12 mouse cellular contexts compared by ENCODE assay signal in genomic region chr8:122718711-122719499, GRCm38 (mm10). TPM values are rescaled to one million over a fixed set of nuclear protein-coding genes. Genes with fewer than 3 reads are reported as not detected.
A peak's percentile ranks its signal among the peaks of the same experiment; 100 is the strongest.
DNase-seq lines count a peak whose midpoint lies in the region; ATAC-seq and TF ChIP-seq lines count a peak whose summit lies in the region.
"Had no signal": no experiment of that assay in that cellular context is flagged by ENCODE, and none has a peak within 500 bp of the region (broad histone marks: within the 10 kb centered on the region; RNA-seq: fewer than 3 reads in every experiment).

No protein-coding gene starts in this region.

- H3K36me3 ChIP-seq in intestine, postnatal 0 days (ENCODE audit: control insufficient read depth, insufficient read depth): no peaks in the 10 kb centered on the region
- no peaks in the 10 kb centered on the region for H3K36me3 ChIP-seq in intestine, embryonic 15.5 days
- no peaks in the 10 kb centered on the region for H3K36me3 ChIP-seq in midbrain, embryonic 12.5 days
- H3K36me3 ChIP-seq in midbrain, postnatal 0 days (ENCODE audit: insufficient read depth, low read length): no peaks in the 10 kb centered on the region
- no peaks in the 10 kb centered on the region for H3K36me3 ChIP-seq in liver, embryonic 12.5 days
- H3K36me3 ChIP-seq in small intestine, adult 2 months (ENCODE audit: control insufficient read depth, insufficient read depth, low read length): no peaks in the 10 kb centered on the region
- H3K36me3 ChIP-seq: embryonic facial prominence, embryonic 13.5 days; limb, embryonic 13.5 days had no signal

- TF ChIP-seq POLR2A in small intestine, adult 2 months (IDR thresholded peaks at IDR 0.05; ENCODE audit: low read depth, low read length): no peak

- no peak overlapping the region for H3K4me3 ChIP-seq in intestine, postnatal 0 days (ENCODE audit: low read depth, low read length)
- no peak overlapping the region for H3K4me3 ChIP-seq in intestine, embryonic 15.5 days (replicated peaks)
- H3K4me3 ChIP-seq in midbrain, embryonic 12.5 days: no peak overlapping the region
- no peak overlapping the region for H3K4me3 ChIP-seq in midbrain, postnatal 0 days (ENCODE audit: low read depth, low read length)
- H3K4me3 ChIP-seq in liver, embryonic 12.5 days: peak overlapping the region; percentile 25
- peak overlapping the region; percentile 11; the same call in 1 of the 2 replicates for H3K4me3 ChIP-seq in small intestine, adult 2 months (ENCODE audit: low read depth, low read length)
- H3K4me3 ChIP-seq: embryonic facial prominence, embryonic 13.5 days; forebrain, embryonic 13.5 days; limb, embryonic 13.5 days had no signal

- H3K9ac ChIP-seq in intestine, postnatal 0 days (ENCODE audit: low read depth, low read length): no peak overlapping the region
- H3K9ac ChIP-seq in intestine, embryonic 15.5 days: no peak overlapping the region
- H3K9ac ChIP-seq in midbrain, embryonic 12.5 days (replicated peaks): no peak overlapping the region
- H3K9ac ChIP-seq in midbrain, postnatal 0 days (replicated peaks; ENCODE audit: low read length, poor library complexity, severe bottlenecking): no peak overlapping the region
- peak overlapping the region; percentile 59 for H3K9ac ChIP-seq in liver, embryonic 12.5 days
- H3K9ac ChIP-seq: embryonic facial prominence, embryonic 13.5 days; forebrain, embryonic 13.5 days; limb, embryonic 13.5 days had no signal

- no peak for TF ChIP-seq CTCF in intestine, postnatal 0 days (IDR thresholded peaks at IDR 0.05; ENCODE audit: low read depth)
- TF ChIP-seq CTCF in midbrain, postnatal 0 days (IDR thresholded peaks at IDR 0.05): no peak
- TF ChIP-seq CTCF in small intestine, adult 2 months (IDR thresholded peaks at IDR 0.05; ENCODE audit: extremely low read depth, insufficient read length, insufficient replicate concordance, low read depth, low read length): no peak

- no peak for DNase-seq in midbrain, postnatal 0 days (ENCODE audit: low spot score)
- no peak for DNase-seq in lung, postnatal 14 days
- DNase-seq: adrenal gland, postnatal 36 days had no signal

- H3K4me2 ChIP-seq in intestine, postnatal 0 days (replicated peaks; ENCODE audit: low read depth): 0 out of 2 replicates have a peak overlapping the region, but pooled peaks have one; percentile 13
- H3K4me2 ChIP-seq in intestine, embryonic 15.5 days (replicated peaks): no peak overlapping the region
- no peak overlapping the region for H3K4me2 ChIP-seq in midbrain, embryonic 12.5 days (replicated peaks)
- no peak overlapping the region for H3K4me2 ChIP-seq in midbrain, postnatal 0 days (ENCODE audit: low read depth, low read length, poor library complexity, severe bottlenecking)
- peak overlapping the region; percentile 79 for H3K4me2 ChIP-seq in liver, embryonic 12.5 days
- H3K4me2 ChIP-seq: embryonic facial prominence, embryonic 13.5 days; limb, embryonic 13.5 days had no signal

- no peak overlapping the region for H3K27ac ChIP-seq in intestine, postnatal 0 days (ENCODE audit: low read depth, low read length)
- no peak overlapping the region for H3K27ac ChIP-seq in intestine, embryonic 15.5 days
- H3K27ac ChIP-seq in midbrain, embryonic 12.5 days (replicated peaks): peak overlapping the region; percentile 85; the same call in 1 of the 2 replicates
- H3K27ac ChIP-seq in midbrain, postnatal 0 days (ENCODE audit: low read depth, low read length): no peak overlapping the region; the same call in 1 of the 2 replicates
- H3K27ac ChIP-seq in liver, embryonic 12.5 days: peak overlapping the region; percentile 97
- H3K27ac ChIP-seq in small intestine, adult 2 months (ENCODE audit: insufficient read depth, low read depth, low read length): no peak overlapping the region
- H3K27ac ChIP-seq: embryonic facial prominence, embryonic 13.5 days; kidney, postnatal 0 days; limb, embryonic 13.5 days had no signal

- peaks cover 24% of the 10 kb centered on the region for H3K27me3 ChIP-seq in intestine, postnatal 0 days (replicated peaks; ENCODE audit: control insufficient read depth, insufficient read depth, low read length)
- H3K27me3 ChIP-seq in intestine, embryonic 15.5 days (replicated peaks): peaks cover 29% of the 10 kb centered on the region
- peaks cover 19% of the 10 kb centered on the region for H3K27me3 ChIP-seq in midbrain, embryonic 12.5 days
- H3K27me3 ChIP-seq in midbrain, postnatal 0 days (ENCODE audit: insufficient read depth, low read length): no peaks in the 10 kb centered on the region
- peaks cover 72% of the 10 kb centered on the region for H3K27me3 ChIP-seq in liver, embryonic 12.5 days (replicated peaks)
- H3K27me3 ChIP-seq in small intestine, adult 2 months (ENCODE audit: control insufficient read depth, insufficient read depth, low read length): no peaks in the 10 kb centered on the region

- H3K9me3 ChIP-seq in intestine, postnatal 0 days (ENCODE audit: control insufficient read depth): no peaks in the 10 kb centered on the region
- no peaks in the 10 kb centered on the region for H3K9me3 ChIP-seq in intestine, embryonic 15.5 days
- H3K9me3 ChIP-seq in midbrain, embryonic 12.5 days: no peaks in the 10 kb centered on the region
- no peaks in the 10 kb centered on the region for H3K9me3 ChIP-seq in midbrain, postnatal 0 days (ENCODE audit: low read length)
- no peaks in the 10 kb centered on the region for H3K9me3 ChIP-seq in liver, embryonic 12.5 days (replicated peaks)
- H3K9me3 ChIP-seq: embryonic facial prominence, embryonic 13.5 days; forebrain, embryonic 13.5 days; limb, embryonic 13.5 days had no signal

- ATAC-seq in intestine, postnatal 0 days: no peak
- ATAC-seq in intestine, embryonic 15.5 days: no peak
- ATAC-seq in midbrain, embryonic 12.5 days (ENCODE audit: low FRiP score, low read depth): no peak
- ATAC-seq in midbrain, postnatal 0 days (ENCODE audit: low FRiP score): no peak
- ATAC-seq in liver, embryonic 12.5 days: no peak

- no peaks in the 10 kb centered on the region for H3K4me1 ChIP-seq in intestine, postnatal 0 days (replicated peaks; ENCODE audit: control insufficient read depth, insufficient read depth, low read length)
- H3K4me1 ChIP-seq in intestine, embryonic 15.5 days (replicated peaks): 0 out of 2 replicates have a peak, but pooled peaks cover 7% of the 10 kb centered on the region
- peaks cover 20% of the 10 kb centered on the region for H3K4me1 ChIP-seq in midbrain, embryonic 12.5 days
- peaks cover 13% of the 10 kb centered on the region for H3K4me1 ChIP-seq in midbrain, postnatal 0 days (ENCODE audit: insufficient read depth, low read length)
- peaks cover 63% of the 10 kb centered on the region for H3K4me1 ChIP-seq in liver, embryonic 12.5 days
- peaks cover 27% of the 10 kb centered on the region for H3K4me1 ChIP-seq in small intestine, adult 2 months (ENCODE audit: control insufficient read depth, insufficient read depth, insufficient read length, low read length)

- WGBS in intestine, postnatal 0 days: 55% methylated on average over 14 of the region's 14 CpGs
- 66% methylated on average over 14 of the region's 14 CpGs for WGBS in intestine, embryonic 15.5 days
- 86% methylated on average over 14 of the region's 14 CpGs for WGBS in midbrain, embryonic 12.5 days
- 81% methylated on average over 14 of the region's 14 CpGs for whole genome bisulfite sequencing in midbrain, postnatal 0 days
- WGBS in liver, embryonic 12.5 days (ENCODE audit: insufficient replicate concordance): 54% methylated on average over 14 of the region's 14 CpGs
- 41% methylated on average over 14 of the region's 14 CpGs for WGBS in small intestine, adult 2 months

RNA-seq across cellular contexts. Expression of gene Cbfa2t3, which starts 20.0 kb away (rescaled TPM):
- 5.9 and 7.6 TPM in 2 replicates for polyA plus RNA-seq in intestine, postnatal 0 days (2015; fragmentation: Nextera tagmentation; extraction: Ambion mirVana)
- polyA plus RNA-seq in intestine, embryonic 15.5 days (2015; fragmentation: Nextera tagmentation; extraction: Ambion mirVana): 4.6 and 4.7 TPM in 2 replicates
- polyA plus RNA-seq in midbrain, embryonic 12.5 days (2016; fragmentation: Nextera tagmentation; extraction: Ambion mirVana): 12.9 and 14.5 TPM in 2 replicates
- 11.1 and 11.8 TPM in 2 replicates for total RNA-seq in midbrain, postnatal 0 days (2014; rRNA removed)
- polyA plus RNA-seq in midbrain, postnatal 0 days (2015; fragmentation: Nextera tagmentation; extraction: Ambion mirVana): 13.3 and 15.9 TPM in 2 replicates
- 7.7 and 8.0 TPM in 2 replicates for polyA plus RNA-seq in liver, embryonic 12.5 days (2016; fragmentation: Nextera tagmentation; extraction: Ambion mirVana)
- polyA plus RNA-seq in small intestine, adult 2 months (2012; rRNA removed): 12.4 and 14.8 TPM in 2 replicates

RNA-seq across cellular contexts. Expression of gene Acsf3, which starts 56.4 kb away (rescaled TPM):
- 22.8 and 22.9 TPM in 2 replicates for polyA plus RNA-seq in intestine, postnatal 0 days (2015; fragmentation: Nextera tagmentation; extraction: Ambion mirVana)
- 21.8 and 24.6 TPM in 2 replicates for polyA plus RNA-seq in intestine, embryonic 15.5 days (2015; fragmentation: Nextera tagmentation; extraction: Ambion mirVana)
- polyA plus RNA-seq in midbrain, embryonic 12.5 days (2016; fragmentation: Nextera tagmentation; extraction: Ambion mirVana): 16.9 and 17.3 TPM in 2 replicates
- 22.1 and 22.7 TPM in 2 replicates for total RNA-seq in midbrain, postnatal 0 days (2014; rRNA removed)
- 18.8 and 18.9 TPM in 2 replicates for polyA plus RNA-seq in midbrain, postnatal 0 days (2015; fragmentation: Nextera tagmentation; extraction: Ambion mirVana)
- 10.8 and 11.3 TPM in 2 replicates for polyA plus RNA-seq in liver, embryonic 12.5 days (2016; fragmentation: Nextera tagmentation; extraction: Ambion mirVana)
- 15.0 and 34.1 TPM in 2 replicates for polyA plus RNA-seq in small intestine, adult 2 months (2012; rRNA removed)

Comparison
In these comparisons a context has a peak if more than half of its experiments do, and no peak if none do; other contexts are left out.
1. H3K27ac ChIP-seq: peak in midbrain, embryonic 12.5 days (single experiment) and liver, embryonic 12.5 days (single experiment); none in intestine, postnatal 0 days (single experiment), intestine, embryonic 15.5 days (single experiment), midbrain, postnatal 0 days (single experiment) and small intestine, adult 2 months (single experiment).
2. H3K4me2 ChIP-seq: peak in intestine, postnatal 0 days (single experiment) and liver, embryonic 12.5 days (single experiment); none in intestine, embryonic 15.5 days (single experiment), midbrain, embryonic 12.5 days (single experiment) and midbrain, postnatal 0 days (single experiment).
3. H3K4me3 ChIP-seq: peak in liver, embryonic 12.5 days (single experiment) and small intestine, adult 2 months (single experiment); none in intestine, postnatal 0 days (single experiment), intestine, embryonic 15.5 days (single experiment), midbrain, embryonic 12.5 days (single experiment) and midbrain, postnatal 0 days (single experiment).